Mouse (Mus musculus): ENCODE data around the gene Acrbp. TPM values are rescaled to one million over a fixed set of nuclear protein-coding genes. Genes with fewer than 3 reads are reported as not detected.
"Not testable (repeated sequence)": the region's sequence is repeated elsewhere in the genome, so short reads cannot be mapped to it uniquely, and the experiment has no call there.

The Acrbp gene
- polyA plus RNA-seq, 1 experiment, result 34.4 TPM

GRCm38 (mm10) chr6:125009181-125010073 lies 40.1 kb upstream of the Acrbp start:
- DNase-seq (ENCODE audit: low read depth in 1 of 2, low spot score in 2 of 2), result peak; percentile 66 to 75
- Histone ChIP-seq H3K36me3 (ENCODE audit: control insufficient read depth, insufficient read depth, low read length) (peaks cover 12% of the 10 kb centered on the region; the same call in 1 of the 2 replicates), H3K27me3 (ENCODE audit: control insufficient read depth, insufficient read depth, low read length) (no peaks in the 10 kb centered on the region), H3K4me1 (ENCODE audit: control insufficient read depth, insufficient read depth, insufficient read length) (no peaks in the 10 kb centered on the region; the same call in 1 of the 2 replicates), H3K4me3 (ENCODE audit: extremely low read depth, insufficient read depth, insufficient read length) (peak overlapping the region; percentile 82), H3K27ac (ENCODE audit: insufficient read depth, low read length) (peak overlapping the region; percentile 99)
- 2% methylated on average over 71 of the region's 78 CpGs for WGBS
- TF ChIP-seq POLR2A (IDR thresholded peaks at IDR 0.05; ENCODE audit: low read depth, low read length), result no peak
- no peak for TF ChIP-seq CTCF (IDR thresholded peaks at IDR 0.05; ENCODE audit: extremely low read depth, insufficient read depth, insufficient read length, insufficient replicate concordance)

- DNase-seq (ENCODE audit: low read depth in 1 of 2, low spot score in 2 of 2), result no peak
- peaks cover 18% of the 10 kb centered on the region for H3K36me3 ChIP-seq (ENCODE audit: control insufficient read depth, insufficient read depth, low read length)
- no peaks in the 10 kb centered on the region for H3K4me1 ChIP-seq (ENCODE audit: control insufficient read depth, insufficient read depth, insufficient read length)
- H3K4me3 ChIP-seq (ENCODE audit: extremely low read depth, insufficient read depth, insufficient read length), result no peak overlapping the region
- TF ChIP-seq POLR2A (IDR thresholded peaks at IDR 0.05; ENCODE audit: low read depth, low read length) (no peak), CTCF (IDR thresholded peaks at IDR 0.05; ENCODE audit: extremely low read depth, insufficient read depth, insufficient read length, insufficient replicate concordance) (no peak)
- WGBS, result 95% methylated on average over 3 of the region's 3 CpGs
- H3K27me3 ChIP-seq (ENCODE audit: control insufficient read depth, insufficient read depth, low read length), result no peaks in the 10 kb centered on the region
- no peak overlapping the region for H3K27ac ChIP-seq (ENCODE audit: insufficient read depth, low read length)
These were observed 31.8 kb upstream of the Acrbp start for GRCm38 (mm10) chr6:125017682-125018081.

GRCm38 (mm10) chr6:125030532-125030931 lies 19.0 kb upstream of the Acrbp start:
- DNase-seq (ENCODE audit: low read depth in 1 of 2, low spot score in 2 of 2), result peak; percentile 29
- H3K27ac ChIP-seq (ENCODE audit: insufficient read depth, low read length); H3K4me3 ChIP-seq (ENCODE audit: extremely low read depth, insufficient read depth, insufficient read length); H3K27me3 ChIP-seq (ENCODE audit: control insufficient read depth, insufficient read depth, low read length); H3K4me1 ChIP-seq (ENCODE audit: control insufficient read depth, insufficient read depth, insufficient read length): not testable (repeated sequence)
- 66% methylated on average over 9 of the region's 9 CpGs for WGBS
- peak; percentile 97 for TF ChIP-seq CTCF (IDR thresholded peaks at IDR 0.05; ENCODE audit: extremely low read depth, insufficient read depth, insufficient read length, insufficient replicate concordance)
- H3K36me3 ChIP-seq (ENCODE audit: control insufficient read depth, insufficient read depth, low read length), result peaks cover 33% of the 10 kb centered on the region

DNA sequence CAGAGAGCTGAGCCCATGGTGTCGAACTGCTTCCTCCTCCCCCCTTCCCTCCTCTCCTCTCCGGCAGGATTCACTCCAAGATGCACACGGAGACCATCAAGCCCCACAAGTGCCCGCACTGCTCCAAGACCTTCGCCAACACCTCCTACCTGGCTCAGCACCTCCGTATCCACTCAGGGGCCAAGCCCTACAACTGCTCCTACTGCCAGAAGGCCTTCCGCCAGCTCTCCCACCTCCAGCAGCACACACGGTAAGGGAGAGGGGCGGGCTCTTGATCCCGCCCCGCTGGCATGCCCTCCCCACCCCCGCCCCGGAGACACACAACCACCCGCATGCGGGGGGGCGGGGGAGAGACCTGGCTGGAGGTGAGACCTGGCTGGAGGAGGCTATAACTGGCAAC lies 17.9 kb upstream of the Acrbp start:
- Histone ChIP-seq H3K4me1 (ENCODE audit: control insufficient read depth, insufficient read depth, insufficient read length) (no peaks in the 10 kb centered on the region), H3K4me3 (ENCODE audit: extremely low read depth, insufficient read depth, insufficient read length) (no peak overlapping the region), H3K27ac (ENCODE audit: insufficient read depth, low read length) (no peak overlapping the region), H3K36me3 (ENCODE audit: control insufficient read depth, insufficient read depth, low read length) (peaks cover 39% of the 10 kb centered on the region), H3K27me3 (ENCODE audit: control insufficient read depth, insufficient read depth, low read length) (no peaks in the 10 kb centered on the region)
- WGBS, result 90% methylated on average over 16 of the region's 16 CpGs
- no peak for DNase-seq (ENCODE audit: low read depth in 1 of 2, low spot score in 2 of 2)
- no peak for TF ChIP-seq CTCF (IDR thresholded peaks at IDR 0.05; ENCODE audit: extremely low read depth, insufficient read depth, insufficient read length, insufficient replicate concordance)
- no peak for TF ChIP-seq POLR2A (IDR thresholded peaks at IDR 0.05; ENCODE audit: low read depth, low read length)

DNA sequence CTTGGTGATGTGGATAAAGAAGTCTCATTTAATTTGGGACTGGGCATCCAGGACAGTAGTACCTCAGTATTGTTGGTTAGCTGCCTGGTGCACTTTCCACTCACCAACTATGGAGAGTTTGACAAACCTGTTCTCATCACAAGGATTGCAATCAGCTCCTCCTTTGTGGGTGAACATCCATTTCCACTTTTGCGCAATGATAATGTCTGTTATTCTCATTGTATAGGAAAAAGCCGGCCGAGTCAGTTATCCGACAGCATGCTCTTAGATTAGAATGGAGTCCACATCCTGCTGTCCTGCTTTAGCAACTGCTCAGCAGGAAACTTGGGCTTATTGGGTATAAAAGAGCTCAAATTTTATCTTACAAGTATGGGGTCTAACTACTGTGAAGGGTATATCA lies 10.8 kb upstream of the Acrbp start:
- no peak overlapping the region for H3K4me3 ChIP-seq (ENCODE audit: extremely low read depth, insufficient read depth, insufficient read length)
- H3K27ac ChIP-seq (ENCODE audit: insufficient read depth, low read length), result no peak overlapping the region
- DNase-seq (ENCODE audit: low read depth in 1 of 2, low spot score in 2 of 2), result no peak
- no peaks in the 10 kb centered on the region for H3K27me3 ChIP-seq (ENCODE audit: control insufficient read depth, insufficient read depth, low read length)
- no peak for TF ChIP-seq CTCF (IDR thresholded peaks at IDR 0.05; ENCODE audit: extremely low read depth, insufficient read depth, insufficient read length, insufficient replicate concordance)
- no peak for TF ChIP-seq POLR2A (IDR thresholded peaks at IDR 0.05; ENCODE audit: low read depth, low read length)
- H3K36me3 ChIP-seq (ENCODE audit: control insufficient read depth, insufficient read depth, low read length), result peaks cover 16% of the 10 kb centered on the region
- 97% methylated on average over 4 of the region's 4 CpGs for WGBS
- H3K4me1 ChIP-seq (ENCODE audit: control insufficient read depth, insufficient read depth, insufficient read length), result peaks cover 4% of the 10 kb centered on the region; the same call in 1 of the 2 replicates

DNA sequence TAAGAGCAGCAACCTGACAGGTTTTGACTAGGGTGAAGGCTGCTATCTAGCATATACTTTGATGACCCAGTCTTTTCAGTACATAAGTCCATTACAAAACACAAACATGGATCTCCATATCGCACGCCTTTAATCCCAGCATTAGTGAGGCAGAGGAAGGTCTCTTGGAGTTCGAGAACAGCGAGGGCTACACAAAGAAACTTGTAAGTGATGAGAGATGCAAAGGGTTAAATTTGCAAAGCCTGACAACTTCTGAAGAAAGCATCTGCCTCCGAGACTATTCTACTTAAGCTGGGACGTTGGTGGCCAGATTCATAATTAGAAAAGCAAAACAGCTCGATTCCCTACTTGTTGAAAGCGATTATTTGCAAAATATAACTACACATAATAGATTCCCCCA lies 10.4 kb upstream of the Acrbp start:
- H3K27me3 ChIP-seq (ENCODE audit: control insufficient read depth, insufficient read depth, low read length), result no peaks in the 10 kb centered on the region
- no peak for DNase-seq (ENCODE audit: low read depth in 1 of 2, low spot score in 2 of 2)
- H3K36me3 ChIP-seq (ENCODE audit: control insufficient read depth, insufficient read depth, low read length), result peaks cover 18% of the 10 kb centered on the region
- WGBS, result 15% methylated on average over 8 of the region's 8 CpGs
- H3K4me3 ChIP-seq (ENCODE audit: extremely low read depth, insufficient read depth, insufficient read length), result peak overlapping the region; percentile 37
- H3K27ac ChIP-seq (ENCODE audit: insufficient read depth, low read length), result peak overlapping the region; percentile 58; the same call in 1 of the 2 replicates
- no peak for TF ChIP-seq POLR2A (IDR thresholded peaks at IDR 0.05; ENCODE audit: low read depth, low read length)
- no peak for TF ChIP-seq CTCF (IDR thresholded peaks at IDR 0.05; ENCODE audit: extremely low read depth, insufficient read depth, insufficient read length, insufficient replicate concordance)
- peaks cover 4% of the 10 kb centered on the region; the same call in 1 of the 2 replicates for H3K4me1 ChIP-seq (ENCODE audit: control insufficient read depth, insufficient read depth, insufficient read length)
